Mouse (Mus musculus) G1E (cell line): ENCODE data around the gene Gm1673.

Source experiments
- CTCF ChIP-seq: IDR thresholded peaks from 2 replicates; pipeline ENCODE4 v1.5.1; 2012; ENCODE audit warnings: low read depth, low read length, inconsistent platforms, mixed read lengths
- GATA1 ChIP-seq: IDR thresholded peaks from 2 replicates; pipeline ENCODE4 v1.6.1; 2012; ENCODE audit warnings: borderline replicate concordance, low read length, inconsistent platforms, mixed read lengths

GRCm38 (mm10) chr5:33937230-33937629, 46.0 kb upstream of the Gm1673 start:
- TF ChIP-seq GATA1: no peak
- TF ChIP-seq CTCF: no peak
